Mouse (Mus musculus) adrenal gland, postnatal 0 days (tissue): ENCODE data around the gene 4930548H24Rik. TPM values are rescaled to one million over a fixed set of nuclear protein-coding genes. Genes with fewer than 3 reads are reported as not detected.

ENCODE experiments used
- polyA plus RNA-seq: library from polyadenylated mRNA; unstranded; fragments of >200 nt; fragmentation: Nextera tagmentation; extraction: Ambion mirVana; gene quantifications from 2 replicates; pipeline ENCODE4 v1.2.1, GENCODE M21; 2015

The 4930548H24Rik gene
- not detected in 2 replicates for polyA plus RNA-seq

DNA sequence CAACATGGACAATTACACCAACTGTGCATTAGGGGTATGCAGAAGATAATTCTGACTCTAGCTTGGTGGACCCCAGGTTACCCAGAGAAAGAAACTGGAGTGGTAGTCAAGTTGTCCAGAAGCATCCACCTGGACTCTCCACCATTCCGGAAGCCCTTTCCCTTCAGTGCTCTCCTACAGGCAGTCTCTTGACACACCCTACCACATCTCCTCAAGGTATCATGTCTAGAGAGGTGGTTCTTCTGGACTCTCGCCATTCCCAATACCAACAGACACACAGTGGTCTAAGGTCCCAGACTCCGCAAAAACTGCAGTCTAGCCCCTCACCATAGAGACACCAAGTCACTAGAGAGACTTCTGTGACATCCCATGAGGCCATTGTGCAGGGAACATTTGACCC is at the start of gene 4930548H24Rik:
Gene 4930548H24Rik, plus strand, starts transcription at position 301 of the 400 bp plus-strand sequence.

DNA sequence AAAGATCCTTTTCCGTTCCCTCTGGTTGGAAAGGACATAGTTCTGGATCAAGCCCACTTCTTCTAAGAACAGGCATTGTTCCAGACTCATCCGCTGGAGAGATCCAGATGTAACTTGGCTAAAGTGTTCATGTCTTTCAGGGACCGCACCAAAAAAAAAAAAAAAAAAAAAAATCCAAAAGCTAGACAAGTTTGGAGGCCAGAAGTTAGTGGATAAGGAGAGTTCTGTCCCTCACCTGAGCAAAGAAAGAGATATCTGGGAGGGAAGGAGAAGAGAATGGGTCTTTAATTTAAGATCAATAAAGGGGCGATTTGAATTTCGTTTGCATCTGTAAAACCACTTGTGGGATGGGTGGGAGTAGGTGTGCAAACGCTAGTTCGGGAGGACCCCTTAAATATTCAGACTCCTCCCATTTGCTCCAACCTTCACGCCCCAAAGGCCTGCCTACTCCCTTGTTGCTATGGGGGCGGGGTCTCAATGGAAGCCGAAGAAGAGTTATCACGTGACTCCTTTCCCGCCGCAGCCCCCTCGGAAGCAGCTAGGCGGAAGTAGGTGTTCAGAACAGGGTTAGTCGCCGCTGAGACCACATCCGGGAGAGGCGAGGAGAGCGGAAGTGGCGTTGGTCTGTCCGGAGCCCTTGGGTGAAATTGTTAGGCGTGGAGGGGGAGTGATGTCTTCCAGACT is 33.5 kb upstream of the 4930548H24Rik start, which contains the start of gene Zfp512:
Gene Zfp512, plus strand, starts transcription at position 554 of the 684 bp plus-strand sequence.

DNA sequence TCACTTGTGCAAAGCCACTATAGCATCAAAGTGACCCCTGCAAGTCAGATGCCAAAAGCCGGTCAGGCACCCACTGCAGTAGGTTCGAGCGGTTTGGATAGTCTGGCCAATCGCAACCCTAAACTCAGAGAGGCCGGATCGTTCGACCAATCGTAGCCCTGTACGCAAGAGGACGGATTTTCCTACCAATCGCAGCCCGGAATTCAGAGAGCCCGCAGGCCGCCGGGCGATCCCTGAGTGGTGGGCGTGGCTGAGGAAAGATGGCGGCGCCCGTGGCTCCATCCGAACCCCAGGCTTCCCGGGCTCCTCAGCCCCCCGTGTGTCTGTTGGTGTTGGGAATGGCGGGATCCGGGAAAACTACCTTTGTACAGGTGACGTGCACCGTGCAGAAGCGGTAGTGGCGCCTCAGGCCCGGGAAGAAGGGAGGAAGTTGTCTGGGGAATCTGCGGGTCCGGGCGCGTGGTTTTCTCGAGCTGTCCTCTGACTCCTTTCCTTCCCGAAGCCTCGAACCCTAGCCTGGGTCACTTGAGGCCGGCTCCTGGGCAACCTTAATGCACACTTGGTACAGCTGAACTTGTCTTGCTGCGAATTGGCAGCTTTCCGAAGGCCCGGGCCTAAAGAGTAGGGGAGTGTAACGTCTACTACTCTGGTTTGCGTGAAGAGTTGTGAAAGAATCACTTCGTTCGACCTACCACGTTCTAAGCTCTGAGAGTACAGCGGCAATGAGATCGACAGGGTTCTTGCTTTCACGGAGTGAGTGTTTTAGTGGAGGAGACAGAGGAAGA is 9.2 kb downstream of the 4930548H24Rik start, which contains the start of gene Gpn1:
Gene Gpn1, plus strand, starts transcription at position 229 of the 785 bp plus-strand sequence.

DNA sequence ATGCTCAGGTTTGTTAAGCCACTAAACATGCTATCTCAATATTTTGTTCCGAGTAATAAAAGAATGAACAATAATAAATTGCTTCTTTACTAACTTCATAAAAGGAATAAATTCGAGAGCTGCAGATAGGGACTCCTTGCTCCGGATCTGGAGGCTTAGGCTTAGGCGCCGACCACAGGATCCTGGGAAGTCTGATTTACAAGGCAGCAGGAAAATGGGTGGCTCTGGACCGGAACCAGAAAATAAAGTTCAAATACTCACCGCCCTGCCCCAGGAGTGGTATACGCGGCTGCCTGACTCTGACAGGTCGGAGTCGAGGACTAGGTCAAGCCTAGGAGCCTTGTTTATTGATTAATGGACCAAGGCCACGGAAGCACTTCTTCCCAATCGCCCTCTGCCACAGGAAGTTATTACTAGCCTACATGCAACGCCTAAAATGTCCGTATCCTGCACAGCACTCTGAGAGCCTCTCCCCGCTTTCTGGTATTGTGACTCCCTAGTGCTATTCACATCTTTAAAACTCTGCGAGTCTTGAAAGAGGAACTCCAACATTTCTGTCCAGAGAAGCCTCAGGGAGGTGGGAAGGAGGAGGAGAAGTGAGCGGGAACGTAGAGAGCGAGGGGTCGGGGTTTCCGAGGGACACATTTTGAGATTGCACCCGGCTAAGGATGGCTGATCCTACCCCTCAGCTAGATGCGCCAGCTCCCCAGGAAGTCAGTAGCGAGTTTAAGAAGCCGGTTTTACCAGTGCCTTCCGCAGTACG is 41.0 kb downstream of the 4930548H24Rik start, which contains the start of gene Slc4a1ap:
Gene Slc4a1ap, plus strand, starts transcription at position 642 of the 763 bp plus-strand sequence.

DNA sequence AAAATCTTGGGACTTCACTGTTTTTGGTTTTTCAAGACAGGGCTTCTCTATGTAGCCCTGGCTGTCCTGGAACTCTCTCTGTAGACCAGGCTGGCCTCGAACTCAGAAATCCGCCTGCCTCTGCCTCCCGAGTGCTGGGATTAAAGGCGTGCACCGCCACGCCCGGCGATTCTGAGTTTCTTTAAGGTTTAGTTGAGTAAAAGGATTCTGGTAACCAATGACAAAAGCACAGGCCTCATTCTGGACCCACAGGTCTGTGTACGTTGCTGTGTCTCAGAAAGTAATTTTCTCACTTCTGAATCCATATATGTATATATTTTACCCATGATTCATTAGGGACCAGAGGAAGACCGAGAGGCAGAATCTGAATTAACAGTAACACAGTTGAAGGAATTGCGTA is 42.2 kb downstream of the 4930548H24Rik start, which contains the start of gene Supt7l:
Gene Supt7l, minus strand, starts transcription at position 101 of the 400 bp plus-strand sequence.

Other genes starting within 250 kb of the 4930548H24Rik start
- gene Nrbp1, start 244.9 kb upstream of the 4930548H24Rik start, polyA plus RNA-seq = 108 and 122 TPM in 2 replicates
- 1.1 and 1.3 TPM in 2 replicates for gene Gm9970, start 244.5 kb upstream of the 4930548H24Rik start, polyA plus RNA-seq
- gene Krtcap3, start 234.0 kb upstream of the 4930548H24Rik start, polyA plus RNA-seq = 3.6 and 4.5 TPM in 2 replicates
- gene Ift172, start 194.6 kb upstream of the 4930548H24Rik start, polyA plus RNA-seq = 11.5 and 15.1 TPM in 2 replicates
- 14.4 and 20.9 TPM in 2 replicates for gene Fndc4, start 189.7 kb upstream of the 4930548H24Rik start, polyA plus RNA-seq
- 1.1 and 1.9 TPM in 2 replicates for gene Gckr, start 188.3 kb upstream of the 4930548H24Rik start, polyA plus RNA-seq
- gene Zfp512, start 33.3 kb upstream of the 4930548H24Rik start, polyA plus RNA-seq = 23.4 and 26.2 TPM in 2 replicates
- gene Gpn1, start 9.0 kb downstream of the 4930548H24Rik start, polyA plus RNA-seq = 21.0 and 32.6 TPM in 2 replicates
- 16.7 and 22.3 TPM in 2 replicates for gene Slc4a1ap, start 41.3 kb downstream of the 4930548H24Rik start, polyA plus RNA-seq
- gene Supt7l, start 42.1 kb downstream of the 4930548H24Rik start, polyA plus RNA-seq = 12.0 and 17.2 TPM in 2 replicates
- gene Mrpl33, start 111.2 kb downstream of the 4930548H24Rik start, polyA plus RNA-seq = 909 and 1,351 TPM in 2 replicates
- gene Rbks, start 211.9 kb downstream of the 4930548H24Rik start, polyA plus RNA-seq = 8.3 and 10.6 TPM in 2 replicates
- gene Babam2, start 211.9 kb downstream of the 4930548H24Rik start, polyA plus RNA-seq = 42.9 and 83.8 TPM in 2 replicates